Mouse (Mus musculus): ENCODE data around the gene Disp3.

DNA sequence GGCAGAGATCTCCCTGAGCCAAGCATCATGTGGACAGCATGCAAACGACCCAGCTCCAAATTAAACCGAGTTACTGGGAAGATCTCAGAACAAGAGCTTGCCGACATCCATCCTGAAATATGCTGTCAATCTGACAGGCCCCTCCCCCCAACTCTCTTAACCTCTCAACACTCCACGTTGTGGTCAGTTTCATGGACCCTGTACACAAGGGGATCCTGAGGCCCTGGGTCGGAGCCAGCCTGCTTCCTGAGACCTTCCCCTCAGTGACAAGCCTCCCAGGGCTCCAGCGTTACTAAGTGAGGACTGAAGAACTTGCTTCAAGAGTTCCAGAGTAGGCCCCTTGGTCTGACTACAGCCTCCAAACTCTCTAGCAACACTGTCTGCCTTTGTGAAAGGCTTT lies 48.8 kb downstream of the Disp3 start:
- TF ChIP-seq POLR2A (IDR thresholded peaks at IDR 0.05; ENCODE audit: extremely low read depth, insufficient read depth, low read length) (no peak), CTCF (IDR thresholded peaks at IDR 0.05; ENCODE audit: extremely low read depth, insufficient read depth, low read length) (no peak)
